Mouse (Mus musculus): ENCODE data around the gene Patz1.

Gene Patz1

DNA sequence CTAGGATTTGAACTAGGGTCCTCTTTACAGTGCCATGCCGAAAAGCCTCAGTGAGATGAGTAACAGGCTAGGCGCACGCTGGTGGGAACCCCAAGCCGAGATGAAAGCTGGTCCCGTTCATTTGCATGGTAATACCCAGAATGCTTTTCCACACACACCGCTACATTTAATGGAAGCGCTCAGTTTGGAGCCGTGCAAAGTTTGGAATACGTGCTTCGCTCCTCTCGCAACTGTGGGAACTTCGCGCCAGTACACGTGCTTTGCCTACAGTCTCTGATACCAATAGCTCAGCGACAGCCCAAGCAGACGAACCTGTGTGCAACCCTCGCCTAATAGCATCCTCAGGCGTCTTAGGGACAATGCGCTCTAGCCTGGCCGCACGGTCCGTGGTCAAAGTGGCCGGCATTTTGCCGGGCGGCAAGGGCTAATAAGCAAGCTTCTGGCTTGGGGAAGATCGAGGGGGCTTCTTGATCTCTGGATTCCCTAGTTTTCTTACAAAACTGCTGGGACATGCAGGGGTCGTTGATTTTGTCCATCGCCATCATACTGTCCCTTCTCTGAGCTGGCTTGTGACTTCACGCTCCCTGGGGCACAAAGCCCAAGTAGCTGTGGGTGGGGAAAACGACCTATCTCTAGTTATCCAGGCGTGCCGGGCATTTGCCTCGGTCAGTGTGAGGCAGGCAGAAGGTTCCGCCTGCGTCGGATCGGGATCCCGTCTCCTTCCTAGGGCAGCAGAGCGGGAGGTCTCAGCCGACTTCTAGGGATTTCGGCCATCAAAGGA is at the start of gene Patz1:
TSS of gene Patz1 (plus strand) at position 354 of the 781 bp plus-strand sequence.
- Histone ChIP-seq H3K27me3 (ENCODE audit: control insufficient read depth, insufficient read depth, low read length, poor library complexity, severe bottlenecking) (no peaks in the 10 kb centered on the region), H3K36me3 (ENCODE audit: control insufficient read depth, insufficient read depth, low read length, poor library complexity, severe bottlenecking) (no peaks in the 10 kb centered on the region)
- DNase-seq (ENCODE audit: low read depth, low spot score) = peak; percentile 51

DNA sequence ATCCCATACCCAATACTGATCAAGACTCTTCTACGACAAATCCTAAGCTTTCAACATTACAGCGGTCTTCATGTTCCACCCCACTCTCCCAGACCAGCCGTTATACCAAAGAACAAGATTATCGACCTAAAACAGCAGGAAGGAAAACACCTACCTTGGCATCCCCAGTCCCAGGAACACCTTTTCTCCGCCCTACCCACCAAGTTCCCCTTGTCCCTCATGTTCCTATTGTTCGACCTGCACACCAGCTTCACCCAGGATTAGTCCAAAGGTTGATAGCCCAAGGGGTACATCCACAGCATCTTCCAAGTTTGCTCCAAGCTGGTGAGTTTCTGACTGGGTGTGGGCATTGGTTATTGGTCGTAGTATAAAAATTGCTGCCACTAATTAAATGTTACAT is 46.3 kb upstream of the Patz1 start:
- H3K36me3 ChIP-seq (ENCODE audit: control insufficient read depth, insufficient read depth, low read length, poor library complexity, severe bottlenecking) = peaks cover 21% of the 10 kb centered on the region
- DNase-seq (ENCODE audit: low read depth, low spot score) = no peak
- no peaks in the 10 kb centered on the region for H3K27me3 ChIP-seq (ENCODE audit: control insufficient read depth, insufficient read depth, low read length, poor library complexity, severe bottlenecking)

DNA sequence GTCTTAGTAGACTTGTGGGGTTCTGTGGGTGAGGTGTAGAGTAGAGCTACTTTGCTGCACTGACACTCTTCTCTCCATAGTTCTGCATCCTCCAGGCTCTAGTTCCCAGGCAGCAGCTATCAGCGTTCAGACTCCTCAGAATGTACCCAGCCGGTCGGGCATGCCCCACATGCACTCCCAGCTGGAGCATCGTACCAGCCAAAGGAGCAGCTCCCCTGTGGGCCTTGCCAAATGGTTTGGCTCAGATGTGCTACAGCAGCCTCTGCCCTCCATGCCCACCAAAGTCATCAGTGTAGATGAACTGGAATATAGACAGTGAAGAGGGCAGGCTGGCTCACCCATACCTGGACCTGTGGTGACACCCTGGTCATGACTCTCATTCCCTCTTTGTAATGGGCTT is 44.9 kb upstream of the Patz1 start:
- DNase-seq (ENCODE audit: low read depth, low spot score) = no peak
- peaks cover 21% of the 10 kb centered on the region for H3K36me3 ChIP-seq (ENCODE audit: control insufficient read depth, insufficient read depth, low read length, poor library complexity, severe bottlenecking)
- H3K27me3 ChIP-seq (ENCODE audit: control insufficient read depth, insufficient read depth, low read length, poor library complexity, severe bottlenecking) = no peaks in the 10 kb centered on the region

DNA sequence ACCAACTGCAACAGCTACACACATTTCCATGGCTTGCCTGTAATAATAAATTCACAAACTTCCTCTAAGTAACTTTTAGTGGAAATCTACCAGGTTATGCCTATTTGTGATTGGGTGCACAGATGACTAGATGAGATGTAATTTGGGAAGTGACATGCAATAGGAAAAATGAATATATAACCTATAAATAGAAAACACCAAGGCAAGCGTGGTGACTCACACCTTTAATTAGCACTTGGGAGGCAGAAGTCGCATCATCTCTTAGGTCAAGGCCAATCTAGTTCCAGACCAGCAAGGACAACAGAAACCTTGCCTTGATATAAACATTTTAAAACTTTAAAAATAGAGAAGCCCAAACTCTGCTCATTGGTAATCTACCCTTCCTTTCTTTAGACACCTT is 41.3 kb upstream of the Patz1 start:
- no peak for DNase-seq (ENCODE audit: low read depth, low spot score)
- H3K36me3 ChIP-seq (ENCODE audit: control insufficient read depth, insufficient read depth, low read length, poor library complexity, severe bottlenecking) = peaks cover 21% of the 10 kb centered on the region

DNA sequence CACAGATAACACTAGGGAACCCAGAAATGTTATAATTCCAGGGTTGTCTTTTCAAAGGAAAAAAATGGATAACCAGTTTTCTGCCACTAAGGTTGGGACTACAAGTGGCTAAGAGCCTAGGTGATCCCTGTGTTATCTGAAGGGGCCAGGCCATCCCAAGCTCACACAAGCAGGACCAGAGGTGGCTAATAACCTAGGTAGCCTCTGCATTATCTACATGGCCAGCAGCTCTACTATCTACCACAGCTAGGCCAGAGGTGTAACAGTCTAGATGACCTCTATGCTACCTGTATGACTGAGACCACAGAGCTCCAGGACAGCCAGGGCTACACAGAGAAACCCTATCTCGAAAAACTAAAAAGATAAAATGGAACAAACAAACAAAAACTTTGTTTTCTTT is 29.1 kb upstream of the Patz1 start:
- no peak for DNase-seq (ENCODE audit: low read depth, low spot score)
- Histone ChIP-seq H3K27me3 (ENCODE audit: control insufficient read depth, insufficient read depth, low read length, poor library complexity, severe bottlenecking) (no peaks in the 10 kb centered on the region; the same call in 1 of the 2 replicates), H3K36me3 (ENCODE audit: control insufficient read depth, insufficient read depth, low read length, poor library complexity, severe bottlenecking) (peaks cover 14% of the 10 kb centered on the region)

More for the DNA sequence above, 41.3 kb upstream of the Patz1 start:
- no peaks in the 10 kb centered on the region for H3K27me3 ChIP-seq (ENCODE audit: control insufficient read depth, insufficient read depth, low read length, poor library complexity, severe bottlenecking)

DNA sequence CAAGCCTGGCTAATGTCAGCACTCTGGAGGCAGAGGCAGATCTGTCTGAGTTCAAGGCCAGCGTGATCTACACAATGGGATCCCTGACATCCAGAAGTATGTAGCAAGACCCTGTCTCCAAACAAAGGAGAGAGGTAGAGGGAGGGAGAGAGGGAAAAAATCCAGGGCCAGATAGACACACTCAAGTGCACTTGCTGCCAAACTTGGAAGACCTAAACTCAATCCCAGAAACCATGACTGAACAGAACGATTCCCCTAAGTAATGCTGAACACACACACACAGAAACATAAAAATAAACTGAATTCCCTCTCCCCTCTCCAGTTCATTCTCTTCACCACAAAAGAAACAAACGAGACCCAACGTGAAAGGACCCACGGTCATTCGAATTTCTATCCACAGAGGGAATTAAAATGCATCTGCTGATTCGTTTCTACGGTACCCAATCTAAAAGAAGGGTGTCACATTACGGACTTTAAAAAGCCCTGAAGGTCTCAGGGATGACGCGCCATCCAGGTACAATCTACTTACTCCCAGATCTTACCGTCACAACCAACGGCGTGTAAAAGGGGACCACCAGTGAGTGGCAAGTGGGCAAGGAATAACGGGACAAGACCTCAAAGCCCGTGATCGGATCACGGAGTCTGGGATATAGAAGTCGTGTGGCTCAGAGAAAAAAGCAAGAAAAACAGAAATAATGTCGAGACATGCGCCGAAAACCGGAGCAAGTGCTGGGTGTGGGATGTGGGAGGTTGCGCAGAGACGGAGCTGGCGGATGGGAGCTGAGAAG is 23.2 kb upstream of the Patz1 start:
- H3K27me3 ChIP-seq (ENCODE audit: control insufficient read depth, insufficient read depth, low read length, poor library complexity, severe bottlenecking) = no peaks in the 10 kb centered on the region; the same call in 1 of the 2 replicates
- H3K36me3 ChIP-seq (ENCODE audit: control insufficient read depth, insufficient read depth, low read length, poor library complexity, severe bottlenecking) = peaks cover 7% of the 10 kb centered on the region
- peak; percentile 12 for DNase-seq (ENCODE audit: low read depth, low spot score)

DNA sequence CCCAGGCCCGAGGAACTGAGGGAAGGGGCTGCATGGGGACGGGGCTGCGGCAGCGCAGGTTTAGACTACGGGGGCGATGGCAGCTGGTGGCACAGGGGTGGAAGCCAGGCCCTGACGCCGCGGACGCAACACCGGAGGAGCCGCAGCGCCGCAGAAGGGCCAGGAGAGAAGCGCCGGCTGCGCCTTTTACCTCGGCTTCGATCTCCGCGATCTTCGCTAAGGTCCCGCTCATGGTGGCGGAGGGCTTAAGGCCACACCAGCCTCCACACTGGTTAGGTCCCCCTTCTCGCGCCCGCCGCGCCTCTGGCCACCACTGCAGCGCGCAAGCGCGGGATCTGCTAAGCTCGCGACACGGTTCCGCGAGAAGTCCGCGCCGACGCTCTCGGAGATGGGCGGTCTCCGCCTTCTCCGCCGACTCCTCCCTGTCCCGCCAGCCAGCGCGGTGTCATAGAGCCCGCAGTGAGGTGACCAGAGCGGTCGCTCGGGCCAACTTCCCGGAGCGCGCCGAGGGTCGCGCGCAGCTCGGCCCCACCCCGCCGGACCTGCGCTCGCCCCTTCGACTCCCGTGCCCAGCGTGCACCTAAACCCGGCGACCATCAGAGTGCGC is 22.5 kb upstream of the Patz1 start, which contains the start of gene Drg1:
TSS of gene Drg1 (minus strand) at position 337 of the 607 bp plus-strand sequence.
- H3K36me3 ChIP-seq (ENCODE audit: control insufficient read depth, insufficient read depth, low read length, poor library complexity, severe bottlenecking) = peaks cover 6% of the 10 kb centered on the region

DNA sequence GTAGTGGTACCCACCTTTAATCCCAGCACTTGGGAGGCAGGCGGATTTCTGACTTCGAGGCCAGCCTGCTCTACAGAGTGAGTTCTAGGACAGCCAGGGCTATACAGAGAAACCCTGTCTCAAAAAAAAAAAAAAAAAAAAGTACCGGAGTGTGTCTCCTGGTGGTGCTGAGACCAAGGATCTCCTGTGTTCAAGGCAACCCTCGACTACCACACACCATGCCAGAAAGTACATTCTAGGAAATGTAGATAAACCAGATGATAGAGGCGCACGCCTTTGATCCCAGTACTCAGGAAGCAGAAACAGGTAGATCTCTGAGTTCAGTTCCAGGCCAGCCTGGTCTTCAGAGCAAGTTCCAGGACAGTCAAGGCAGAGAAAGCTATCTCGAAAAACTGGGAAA is 21.5 kb upstream of the Patz1 start:
- DNase-seq (ENCODE audit: low read depth, low spot score) = peak; percentile 17
- Histone ChIP-seq H3K27me3 (ENCODE audit: control insufficient read depth, insufficient read depth, low read length, poor library complexity, severe bottlenecking) (no peaks in the 10 kb centered on the region; the same call in 1 of the 2 replicates), H3K36me3 (ENCODE audit: control insufficient read depth, insufficient read depth, low read length, poor library complexity, severe bottlenecking) (peaks cover 4% of the 10 kb centered on the region; the same call in 1 of the 2 replicates)

More for the DNA sequence above, 22.5 kb upstream of the Patz1 start, which contains the start of gene Drg1:
- no peaks in the 10 kb centered on the region; the same call in 1 of the 2 replicates for H3K27me3 ChIP-seq (ENCODE audit: control insufficient read depth, insufficient read depth, low read length, poor library complexity, severe bottlenecking)
- peak; percentile 95 for DNase-seq (ENCODE audit: low read depth, low spot score)

DNA sequence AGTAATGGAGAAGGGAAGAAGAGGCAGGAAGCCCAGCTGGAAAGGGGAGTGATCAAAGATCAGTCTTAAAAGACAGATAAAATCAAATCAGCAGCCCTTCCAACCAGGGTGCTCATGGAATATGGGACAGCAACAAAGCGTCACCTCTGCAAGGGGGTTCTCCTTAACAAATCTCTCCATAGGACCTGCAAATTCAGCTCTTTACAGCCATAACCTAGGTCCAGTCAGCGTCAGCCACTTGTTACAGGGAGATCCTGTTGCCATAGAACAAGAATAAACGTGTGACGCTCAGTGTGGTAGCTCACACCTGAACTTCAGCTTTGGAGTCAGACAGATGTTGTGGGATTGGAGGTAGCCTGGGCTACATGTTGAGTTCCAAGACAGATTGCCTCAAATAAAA is 19.4 kb upstream of the Patz1 start:
- no peaks in the 10 kb centered on the region for H3K27me3 ChIP-seq (ENCODE audit: control insufficient read depth, insufficient read depth, low read length, poor library complexity, severe bottlenecking)
- H3K36me3 ChIP-seq (ENCODE audit: control insufficient read depth, insufficient read depth, low read length, poor library complexity, severe bottlenecking) = no peaks in the 10 kb centered on the region
- no peak for DNase-seq (ENCODE audit: low read depth, low spot score)

DNA sequence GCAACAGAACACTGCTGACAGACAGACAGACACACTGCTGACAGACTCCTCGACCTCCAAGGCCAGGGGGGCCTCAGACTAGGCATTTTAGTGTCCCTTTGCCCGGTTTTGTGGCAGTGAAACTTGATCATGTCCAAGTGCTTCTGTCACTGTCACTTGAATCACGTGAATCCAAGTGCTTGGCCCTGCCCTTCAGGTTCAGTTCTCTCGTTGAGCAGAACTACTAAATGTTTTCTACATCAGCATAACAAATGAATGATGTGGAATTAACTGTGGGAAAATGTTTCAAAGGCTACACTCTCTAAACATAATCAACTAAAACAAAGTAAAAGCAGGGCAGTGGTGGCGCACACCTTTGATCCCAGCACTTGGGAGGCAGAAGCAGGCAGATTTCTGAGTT is 10.3 kb upstream of the Patz1 start:
- DNase-seq (ENCODE audit: low read depth, low spot score) = no peak
- Histone ChIP-seq H3K36me3 (ENCODE audit: control insufficient read depth, insufficient read depth, low read length, poor library complexity, severe bottlenecking) (no peaks in the 10 kb centered on the region), H3K27me3 (ENCODE audit: control insufficient read depth, insufficient read depth, low read length, poor library complexity, severe bottlenecking) (no peaks in the 10 kb centered on the region)

DNA sequence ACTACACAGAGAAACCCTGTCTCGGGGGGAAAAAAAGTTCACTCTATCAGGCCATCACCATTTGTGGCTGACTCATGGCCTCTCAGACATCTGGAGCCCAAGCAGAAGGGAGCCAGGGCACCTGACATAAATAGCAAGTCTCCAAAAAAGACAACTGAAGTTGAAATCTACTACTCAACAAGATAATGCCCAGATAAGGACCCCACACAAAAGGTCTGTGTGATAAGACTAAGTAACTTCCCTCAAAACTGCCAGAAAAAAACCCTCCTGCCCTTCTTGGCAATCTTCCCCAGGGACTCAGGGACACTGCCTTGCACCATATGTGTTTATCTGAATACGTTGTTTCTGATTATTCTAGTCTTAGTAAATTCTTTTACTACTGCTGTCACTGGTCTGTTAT is 8.9 kb upstream of the Patz1 start:
- Histone ChIP-seq H3K27me3 (ENCODE audit: control insufficient read depth, insufficient read depth, low read length, poor library complexity, severe bottlenecking) (no peaks in the 10 kb centered on the region), H3K36me3 (ENCODE audit: control insufficient read depth, insufficient read depth, low read length, poor library complexity, severe bottlenecking) (no peaks in the 10 kb centered on the region)
- DNase-seq (ENCODE audit: low read depth, low spot score) = no peak

DNA sequence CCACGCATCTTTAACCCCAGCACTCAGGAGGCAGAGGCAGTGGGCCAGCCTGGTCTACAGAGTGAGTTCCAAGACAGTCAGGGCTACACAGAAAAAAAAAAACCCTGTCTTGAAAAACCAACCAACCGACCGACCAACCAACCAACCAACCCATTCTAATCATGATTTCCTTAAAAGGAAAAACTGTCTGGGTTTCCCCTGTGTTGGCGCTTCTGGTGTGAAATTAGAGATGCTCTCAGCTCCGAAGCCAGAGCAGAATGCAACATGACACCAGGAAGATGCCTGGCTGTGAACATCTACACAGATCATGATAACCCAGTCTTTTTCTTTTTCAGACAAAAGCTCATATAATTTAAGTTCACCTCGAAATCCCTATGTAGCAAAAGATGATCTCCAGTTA is 5.8 kb upstream of the Patz1 start:
- no peak for DNase-seq (ENCODE audit: low read depth, low spot score)
- no peaks in the 10 kb centered on the region for H3K36me3 ChIP-seq (ENCODE audit: control insufficient read depth, insufficient read depth, low read length, poor library complexity, severe bottlenecking)
- no peaks in the 10 kb centered on the region for H3K27me3 ChIP-seq (ENCODE audit: control insufficient read depth, insufficient read depth, low read length, poor library complexity, severe bottlenecking)

DNA sequence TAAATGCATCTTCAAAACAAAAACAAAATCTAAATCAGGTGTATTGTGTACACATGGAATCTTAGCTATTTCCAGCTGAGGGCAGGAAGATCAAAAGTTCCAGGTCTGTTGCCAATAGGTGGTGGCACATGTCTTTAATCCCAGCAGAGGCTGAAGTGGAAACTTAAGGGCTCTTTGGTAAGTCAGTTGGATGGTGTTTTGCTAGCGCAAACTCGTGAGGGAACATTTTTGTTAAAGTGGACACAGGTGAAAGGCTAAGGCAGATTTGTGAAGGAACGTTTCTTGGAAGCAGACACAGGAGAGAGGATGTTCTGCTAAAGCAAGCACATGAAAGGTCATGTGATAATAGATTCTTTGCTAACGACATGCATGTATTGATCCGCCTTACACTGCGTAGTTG is 5.0 kb upstream of the Patz1 start:
- DNase-seq (ENCODE audit: low read depth, low spot score) = no peak
- Histone ChIP-seq H3K36me3 (ENCODE audit: control insufficient read depth, insufficient read depth, low read length, poor library complexity, severe bottlenecking) (no peaks in the 10 kb centered on the region), H3K27me3 (ENCODE audit: control insufficient read depth, insufficient read depth, low read length, poor library complexity, severe bottlenecking) (no peaks in the 10 kb centered on the region)

DNA sequence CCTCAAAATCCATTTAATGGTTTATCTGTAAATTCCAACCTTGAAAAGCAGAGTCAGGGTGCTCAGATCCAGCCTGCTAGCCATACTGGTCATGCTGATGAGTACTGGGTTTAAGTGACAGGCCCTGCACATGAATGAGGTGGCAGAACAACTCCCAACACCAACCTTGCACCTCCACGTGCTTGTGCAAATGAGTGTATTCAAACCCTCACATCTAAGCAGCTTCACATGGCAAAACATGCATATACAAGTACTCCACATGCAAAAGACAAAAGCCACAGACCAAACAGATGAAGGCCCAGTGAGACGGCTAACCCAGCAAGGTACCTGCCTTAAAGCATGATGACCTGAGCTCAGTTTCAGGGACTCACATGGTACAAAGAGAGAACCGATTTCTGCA is 2.7 kb upstream of the Patz1 start:
- H3K27me3 ChIP-seq (ENCODE audit: control insufficient read depth, insufficient read depth, low read length, poor library complexity, severe bottlenecking) = no peaks in the 10 kb centered on the region
- DNase-seq (ENCODE audit: low read depth, low spot score) = no peak
- H3K36me3 ChIP-seq (ENCODE audit: control insufficient read depth, insufficient read depth, low read length, poor library complexity, severe bottlenecking) = no peaks in the 10 kb centered on the region

DNA sequence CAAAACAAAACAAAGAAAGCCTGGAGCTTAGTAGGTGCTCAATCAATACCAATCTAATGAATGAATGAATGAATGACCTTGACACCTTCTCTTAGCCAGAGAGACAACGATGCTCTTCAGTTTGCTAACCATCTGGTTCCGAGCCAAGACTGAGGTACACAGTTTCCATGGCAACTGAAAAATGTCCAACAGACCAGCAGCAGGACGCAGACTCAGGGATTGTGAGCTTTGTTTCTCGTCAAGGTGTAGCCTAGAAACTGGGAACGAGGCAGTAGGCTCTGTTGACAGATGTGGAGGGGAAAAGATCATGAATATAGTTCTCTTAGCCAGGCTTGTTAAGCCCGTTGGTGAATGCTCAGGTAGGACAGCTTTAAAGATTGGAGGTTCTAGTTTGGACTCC is 1.5 kb upstream of the Patz1 start:
- no peaks in the 10 kb centered on the region for H3K36me3 ChIP-seq (ENCODE audit: control insufficient read depth, insufficient read depth, low read length, poor library complexity, severe bottlenecking)
- H3K27me3 ChIP-seq (ENCODE audit: control insufficient read depth, insufficient read depth, low read length, poor library complexity, severe bottlenecking) = no peaks in the 10 kb centered on the region
- DNase-seq (ENCODE audit: low read depth, low spot score) = no peak

All from splenic B cell, adult 2 months (primary cell).